Mouse (Mus musculus): ENCODE results near the gene Gpn1. TPM values are rescaled to one million over a fixed set of nuclear protein-coding genes. Genes with fewer than 3 reads are reported as not detected.
"Not testable (repeated sequence)": the region's sequence is repeated elsewhere in the genome, so short reads cannot be mapped to it uniquely, and the experiment has no call there.

Gene Gpn1
- polyA plus RNA-seq, 1 experiment: 11.6 TPM

DNA sequence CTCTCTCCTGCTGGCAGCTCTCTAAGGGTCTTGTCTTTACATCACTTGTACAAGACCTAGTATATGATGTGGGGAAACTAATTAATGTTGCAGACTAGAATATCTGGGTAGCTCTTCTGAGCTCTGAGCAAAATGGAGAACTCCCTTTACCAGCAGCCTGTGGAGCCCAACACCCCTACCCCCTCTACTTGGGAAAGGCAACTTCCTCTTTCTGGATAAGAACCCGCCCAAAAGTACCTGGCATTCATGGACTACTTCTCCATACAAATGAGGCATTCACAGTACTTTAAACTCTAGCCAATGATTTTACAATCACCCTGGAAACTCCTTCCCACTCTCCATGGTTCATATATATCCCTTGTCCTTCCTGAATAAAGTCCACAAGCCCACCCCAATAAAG, 17.9 kb downstream of the Gpn1 start:
- no peak overlapping the region for H3K27ac ChIP-seq (ENCODE audit: insufficient read depth, low read depth, low read length)
- TF ChIP-seq POLR2A (IDR thresholded peaks at IDR 0.05; ENCODE audit: low read depth, low read length) (no peak), CTCF (conservative IDR thresholded peaks at IDR 0.05; ENCODE audit: insufficient read depth, insufficient read length, low read depth, low read length) (no peak)
- H3K36me3 ChIP-seq (ENCODE audit: control insufficient read depth, insufficient read depth, low read length): 0 out of 2 replicates have a peak, but pooled peaks cover 1% of the 10 kb centered on the region
- DNase-seq: no peak
- 85% methylated on average over 1 of the region's 1 CpGs for WGBS
- no peaks in the 10 kb centered on the region for H3K4me1 ChIP-seq (ENCODE audit: control insufficient read depth, insufficient read depth, low read length)
- no peaks in the 10 kb centered on the region for H3K27me3 ChIP-seq (replicated peaks; ENCODE audit: control insufficient read depth, insufficient read depth, low read length)
- no peak overlapping the region for H3K4me3 ChIP-seq (ENCODE audit: insufficient read depth, low read depth, low read length)

- WGBS: 86% methylated on average over 6 of the region's 6 CpGs
- Histone ChIP-seq H3K27me3 (replicated peaks; ENCODE audit: control insufficient read depth, insufficient read depth, low read length) (no peaks in the 10 kb centered on the region), H3K27ac (ENCODE audit: insufficient read depth, low read depth, low read length) (no peak overlapping the region), H3K36me3 (ENCODE audit: control insufficient read depth, insufficient read depth, low read length) (peaks cover 3% of the 10 kb centered on the region; the same call in 1 of the 2 replicates), H3K4me3 (ENCODE audit: insufficient read depth, low read depth, low read length) (no peak overlapping the region), H3K4me1 (ENCODE audit: control insufficient read depth, insufficient read depth, low read length) (no peaks in the 10 kb centered on the region)
- TF ChIP-seq CTCF (conservative IDR thresholded peaks at IDR 0.05; ENCODE audit: insufficient read depth, insufficient read length, low read depth, low read length): no peak
- no peak for TF ChIP-seq POLR2A (IDR thresholded peaks at IDR 0.05; ENCODE audit: low read depth, low read length)
- no peak for DNase-seq
Measured at GRCm38 (mm10) chr5:31520556-31520955, 26.0 kb downstream of the Gpn1 start.

DNA sequence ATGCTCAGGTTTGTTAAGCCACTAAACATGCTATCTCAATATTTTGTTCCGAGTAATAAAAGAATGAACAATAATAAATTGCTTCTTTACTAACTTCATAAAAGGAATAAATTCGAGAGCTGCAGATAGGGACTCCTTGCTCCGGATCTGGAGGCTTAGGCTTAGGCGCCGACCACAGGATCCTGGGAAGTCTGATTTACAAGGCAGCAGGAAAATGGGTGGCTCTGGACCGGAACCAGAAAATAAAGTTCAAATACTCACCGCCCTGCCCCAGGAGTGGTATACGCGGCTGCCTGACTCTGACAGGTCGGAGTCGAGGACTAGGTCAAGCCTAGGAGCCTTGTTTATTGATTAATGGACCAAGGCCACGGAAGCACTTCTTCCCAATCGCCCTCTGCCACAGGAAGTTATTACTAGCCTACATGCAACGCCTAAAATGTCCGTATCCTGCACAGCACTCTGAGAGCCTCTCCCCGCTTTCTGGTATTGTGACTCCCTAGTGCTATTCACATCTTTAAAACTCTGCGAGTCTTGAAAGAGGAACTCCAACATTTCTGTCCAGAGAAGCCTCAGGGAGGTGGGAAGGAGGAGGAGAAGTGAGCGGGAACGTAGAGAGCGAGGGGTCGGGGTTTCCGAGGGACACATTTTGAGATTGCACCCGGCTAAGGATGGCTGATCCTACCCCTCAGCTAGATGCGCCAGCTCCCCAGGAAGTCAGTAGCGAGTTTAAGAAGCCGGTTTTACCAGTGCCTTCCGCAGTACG, 32.0 kb downstream of the Gpn1 start, which contains the start of gene Slc4a1ap:
TSS of gene Slc4a1ap (plus strand) at position 642 of the 763 bp plus-strand sequence.
- peak; percentile 88 for DNase-seq
- Histone ChIP-seq H3K36me3 (ENCODE audit: control insufficient read depth, insufficient read depth, low read length) (no peaks in the 10 kb centered on the region; the same call in 1 of the 2 replicates), H3K4me3 (ENCODE audit: insufficient read depth, low read depth, low read length) (peak within 1 kb of the TSS; percentile 69), H3K4me1 (ENCODE audit: control insufficient read depth, insufficient read depth, low read length) (0 out of 2 replicates have a peak, but pooled peaks cover 2% of the 10 kb centered on the region), H3K27me3 (replicated peaks; ENCODE audit: control insufficient read depth, insufficient read depth, low read length) (no peaks in the 10 kb centered on the region), H3K27ac (ENCODE audit: insufficient read depth, low read depth, low read length) (peak within 1 kb of the TSS; percentile 84)
- TF ChIP-seq POLR2A (IDR thresholded peaks at IDR 0.05; ENCODE audit: low read depth, low read length): peak; percentile 22
- no peak for TF ChIP-seq CTCF (conservative IDR thresholded peaks at IDR 0.05; ENCODE audit: insufficient read depth, insufficient read length, low read depth, low read length)
- WGBS: under 1% methylated on average over 28 of the region's 28 CpGs

DNA sequence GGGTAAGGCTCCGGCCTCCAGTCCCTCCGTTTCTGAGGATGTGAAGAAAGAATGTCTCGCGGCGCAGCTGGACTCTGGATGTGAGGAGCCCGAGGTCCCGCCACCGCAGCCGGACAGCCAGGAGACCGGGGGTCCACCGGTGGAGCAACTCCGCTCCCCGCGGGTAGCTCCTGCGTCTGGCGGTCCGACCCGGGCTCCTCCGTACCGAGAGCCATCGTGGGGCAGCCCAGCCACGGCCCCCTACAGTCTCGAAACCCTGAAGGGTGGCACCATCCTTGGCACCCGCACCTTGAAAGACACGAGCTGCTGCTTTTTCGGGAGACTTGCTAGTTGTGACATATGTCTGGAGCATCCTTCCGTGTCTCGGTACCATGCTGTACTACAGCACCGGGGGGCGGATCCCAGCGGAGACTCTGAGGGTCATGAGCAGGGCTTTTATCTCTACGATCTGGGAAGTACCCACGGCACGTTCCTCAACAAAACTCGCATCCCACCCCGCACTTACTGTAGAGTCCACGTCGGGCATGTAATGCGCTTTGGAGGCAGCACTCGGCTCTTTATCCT, 32.7 kb downstream of the Gpn1 start:
- peak overlapping the region; percentile 69 for H3K4me3 ChIP-seq (ENCODE audit: insufficient read depth, low read depth, low read length)
- 0 out of 2 replicates have a peak, but pooled peaks cover 2% of the 10 kb centered on the region for H3K4me1 ChIP-seq (ENCODE audit: control insufficient read depth, insufficient read depth, low read length)
- DNase-seq: no peak
- H3K36me3 ChIP-seq (ENCODE audit: control insufficient read depth, insufficient read depth, low read length): no peaks in the 10 kb centered on the region; the same call in 1 of the 2 replicates
- H3K27ac ChIP-seq (ENCODE audit: insufficient read depth, low read depth, low read length): 0 out of 2 replicates have a peak overlapping the region, but pooled peaks have one; percentile 84
- H3K27me3 ChIP-seq (replicated peaks; ENCODE audit: control insufficient read depth, insufficient read depth, low read length): no peaks in the 10 kb centered on the region
- TF ChIP-seq CTCF (conservative IDR thresholded peaks at IDR 0.05; ENCODE audit: insufficient read depth, insufficient read length, low read depth, low read length): no peak
- no peak for TF ChIP-seq POLR2A (IDR thresholded peaks at IDR 0.05; ENCODE audit: low read depth, low read length)
- WGBS: 2% methylated on average over 40 of the region's 40 CpGs

GRCm38 (mm10) chr5:31527707-31528106, 33.2 kb downstream of the Gpn1 start, which contains the start of gene Supt7l:
Supt7l (minus strand) TSS chr5:31527807.
- not testable (repeated sequence) for H3K36me3 ChIP-seq (ENCODE audit: control insufficient read depth, insufficient read depth, low read length); H3K4me1 ChIP-seq (ENCODE audit: control insufficient read depth, insufficient read depth, low read length); H3K27me3 ChIP-seq (replicated peaks; ENCODE audit: control insufficient read depth, insufficient read depth, low read length); DNase-seq
- Histone ChIP-seq H3K27ac (ENCODE audit: insufficient read depth, low read depth, low read length) (peak within 1 kb of the TSS; percentile 84), H3K4me3 (ENCODE audit: insufficient read depth, low read depth, low read length) (peak within 1 kb of the TSS; percentile 69)
- WGBS: 80% methylated on average over 11 of the region's 11 CpGs

- H3K36me3 ChIP-seq (ENCODE audit: control insufficient read depth, insufficient read depth, low read length): no peaks in the 10 kb centered on the region; the same call in 1 of the 2 replicates
- H3K27ac ChIP-seq (ENCODE audit: insufficient read depth, low read depth, low read length): no peak overlapping the region
- WGBS: 38% methylated on average over 2 of the region's 2 CpGs
- TF ChIP-seq CTCF (conservative IDR thresholded peaks at IDR 0.05; ENCODE audit: insufficient read depth, insufficient read length, low read depth, low read length) (no peak), POLR2A (IDR thresholded peaks at IDR 0.05; ENCODE audit: low read depth, low read length) (no peak)
- DNase-seq: no peak
- no peak overlapping the region for H3K4me3 ChIP-seq (ENCODE audit: insufficient read depth, low read depth, low read length)
- no peaks in the 10 kb centered on the region for H3K27me3 ChIP-seq (replicated peaks; ENCODE audit: control insufficient read depth, insufficient read depth, low read length)
- 0 out of 2 replicates have a peak, but pooled peaks cover 2% of the 10 kb centered on the region for H3K4me1 ChIP-seq (ENCODE audit: control insufficient read depth, insufficient read depth, low read length)
Measured at GRCm38 (mm10) chr5:31528560-31528959, 34.0 kb downstream of the Gpn1 start.

DNA sequence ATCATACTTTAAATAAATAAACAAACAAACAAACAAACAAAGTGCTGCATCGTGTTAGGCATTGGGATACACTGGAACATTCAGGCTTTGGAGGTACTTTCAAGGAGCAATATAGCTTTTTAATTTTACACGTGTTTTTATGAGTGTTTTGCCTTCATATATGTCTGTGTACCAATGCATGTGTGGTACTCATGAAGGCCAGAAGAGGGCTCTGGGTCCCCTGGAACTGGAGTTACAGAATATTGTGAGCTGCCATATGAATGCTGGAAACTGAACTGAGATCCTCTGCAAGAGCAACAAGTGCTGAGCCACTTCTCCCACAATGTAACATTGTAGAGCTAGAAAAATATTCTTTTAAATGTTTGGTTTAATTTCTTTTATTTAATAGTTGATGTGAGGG, 40.7 kb downstream of the Gpn1 start:
- Histone ChIP-seq H3K4me1 (ENCODE audit: control insufficient read depth, insufficient read depth, low read length) (no peaks in the 10 kb centered on the region), H3K36me3 (ENCODE audit: control insufficient read depth, insufficient read depth, low read length) (peaks cover 4% of the 10 kb centered on the region; the same call in 1 of the 2 replicates), H3K27ac (ENCODE audit: insufficient read depth, low read depth, low read length) (no peak overlapping the region), H3K27me3 (replicated peaks; ENCODE audit: control insufficient read depth, insufficient read depth, low read length) (no peaks in the 10 kb centered on the region), H3K4me3 (ENCODE audit: insufficient read depth, low read depth, low read length) (no peak overlapping the region)
- DNase-seq: no peak
- TF ChIP-seq POLR2A (IDR thresholded peaks at IDR 0.05; ENCODE audit: low read depth, low read length): no peak
- no peak for TF ChIP-seq CTCF (conservative IDR thresholded peaks at IDR 0.05; ENCODE audit: insufficient read depth, insufficient read length, low read depth, low read length)
- 96% methylated on average over 2 of the region's 2 CpGs for WGBS

Measured in kidney, adult 2 months (tissue).